Mouse (Mus musculus) liver, embryonic 16.5 days (tissue): ENCODE measurements around the gene Ier5. TPM values are rescaled to one million over a fixed set of nuclear protein-coding genes. Genes with fewer than 3 reads are reported as not detected.
A peak's percentile ranks its signal among the peaks of the same experiment; 100 is the strongest.

ENCODE experiments used
- ATAC-seq: fragments of 200-750 bp; cut with Nextera tagmentation; 2 replicates; pipeline ENCODE4 v1.8.0; 2017; ENCODE audit warnings: low read depth, mild to moderate bottlenecking, moderate number of reproducible peaks, moderate library complexity
- H3K27ac ChIP-seq: fragments of 300-500 bp; sonication (generic); 2 replicates; pipeline ENCODE4 v1.5.1; 2014; ENCODE audit warnings: mild to moderate bottlenecking, low read length
- H3K27me3 ChIP-seq: fragments of 300-500 bp; sonication (generic); 2 replicates; pipeline ENCODE4 v1.6.1; 2014; ENCODE audit warnings: low read depth, low read length, mixed read lengths; ENCODE audit not compliant: control insufficient read depth, insufficient read depth
- H3K36me3 ChIP-seq: fragments of 300-500 bp; sonication (generic); 2 replicates; pipeline ENCODE4 v1.6.1; 2014; ENCODE audit warnings: mild to moderate bottlenecking; ENCODE audit not compliant: control insufficient read depth, insufficient read depth
- H3K4me1 ChIP-seq: fragments of 300-500 bp; sonication (generic); 2 replicates; pipeline ENCODE4 v1.6.1; 2014; ENCODE audit warnings: low read depth, low read length, mixed read lengths; ENCODE audit not compliant: control insufficient read depth
- H3K4me2 ChIP-seq: fragments of 300-500 bp; sonication (generic); 2 replicates; pipeline ENCODE4 v1.6.1; 2014; ENCODE audit warnings: low read depth, low read length, mixed read lengths
- H3K4me3 ChIP-seq: fragments of 300-500 bp; sonication (generic); 2 replicates; pipeline ENCODE4 v1.5.1; 2014; ENCODE audit warnings: low read depth, mild to moderate bottlenecking, low read length
- H3K9ac ChIP-seq: fragments of 300-500 bp; sonication (generic); 2 replicates; pipeline ENCODE4 v1.6.1; 2014; ENCODE audit warnings: low read depth, low read length
- H3K9me3 ChIP-seq: fragments of 300-500 bp; sonication (generic); replicated peaks from 2 replicates; pipeline ENCODE4 v1.6.1; 2016; ENCODE audit warnings: low read length; ENCODE audit not compliant: control insufficient read depth
- WGBS: fragments of 180-500 bp; shearing (Covaris S2); extraction: QIAGEN DNeasy Blood & Tissue Kit; methylation state at CpG from one replicate; pipeline ENCODE4 v1.1.7; 2014; ENCODE audit not compliant: insufficient replicate concordance; 5-methylcytosine and 5-hydroxymethylcytosine counted together
- polyA plus RNA-seq: library from polyadenylated mRNA; unstranded; fragments of >200 nt; fragmentation: Nextera tagmentation; extraction: Ambion mirVana; gene quantifications from 2 replicates; pipeline ENCODE4 v1.2.1, GENCODE M21; 2015

Ier5 gene
- polyA plus RNA-seq, 1 experiment from 2014 or later: 1.6 TPM

- 61% methylated on average over 7 of the region's 7 CpGs for WGBS
- H3K4me2 ChIP-seq: no peak overlapping the region
- no peak overlapping the region for H3K9ac ChIP-seq
- H3K27ac ChIP-seq: no peak overlapping the region
- no peaks in the 10 kb centered on the region for H3K36me3 ChIP-seq
- no peaks in the 10 kb centered on the region for H3K27me3 ChIP-seq
- H3K4me1 ChIP-seq: peaks cover 12% of the 10 kb centered on the region
- peak; percentile 39; the same call in 1 of the 2 replicates for ATAC-seq
- H3K4me3 ChIP-seq: no peak overlapping the region
- no peaks in the 10 kb centered on the region for H3K9me3 ChIP-seq
These were observed 23.6 kb downstream of the Ier5 start for GRCm38 (mm10) chr1:155075856-155076255.

GRCm38 (mm10) chr1:155074856-155075255 lies 24.6 kb downstream of the Ier5 start:
- 54% methylated on average over 7 of the region's 7 CpGs for WGBS
- no peak overlapping the region for H3K9ac ChIP-seq
- ATAC-seq: peak; percentile 74
- H3K9me3 ChIP-seq: no peaks in the 10 kb centered on the region
- no peak overlapping the region for H3K4me2 ChIP-seq
- H3K4me1 ChIP-seq: peaks cover 12% of the 10 kb centered on the region
- no peaks in the 10 kb centered on the region for H3K27me3 ChIP-seq
- no peak overlapping the region for H3K4me3 ChIP-seq
- H3K27ac ChIP-seq: peak overlapping the region; percentile 60
- H3K36me3 ChIP-seq: no peaks in the 10 kb centered on the region

GRCm38 (mm10) chr1:155073905-155074304 lies 25.5 kb downstream of the Ier5 start:
- H3K9ac ChIP-seq: no peak overlapping the region
- no peak overlapping the region for H3K4me3 ChIP-seq
- no peak overlapping the region for H3K27ac ChIP-seq
- H3K9me3 ChIP-seq: no peaks in the 10 kb centered on the region
- peaks cover 12% of the 10 kb centered on the region for H3K4me1 ChIP-seq
- ATAC-seq: no peak
- no peaks in the 10 kb centered on the region for H3K36me3 ChIP-seq
- 64% methylated on average over 6 of the region's 6 CpGs for WGBS
- no peaks in the 10 kb centered on the region for H3K27me3 ChIP-seq
- H3K4me2 ChIP-seq: no peak overlapping the region

- Histone ChIP-seq H3K36me3 (no peaks in the 10 kb centered on the region), H3K27me3 (no peaks in the 10 kb centered on the region), H3K4me1 (peaks cover 12% of the 10 kb centered on the region), H3K9ac (no peak overlapping the region), H3K27ac (no peak overlapping the region), H3K4me3 (no peak overlapping the region), H3K9me3 (no peaks in the 10 kb centered on the region), H3K4me2 (no peak overlapping the region)
- ATAC-seq: no peak
- WGBS: 51% methylated on average over 7 of the region's 7 CpGs
These were observed 26.3 kb downstream of the Ier5 start for GRCm38 (mm10) chr1:155073133-155073532.

- ATAC-seq: no peak
- peaks cover 12% of the 10 kb centered on the region for H3K4me1 ChIP-seq
- WGBS: 48% methylated on average over 7 of the region's 7 CpGs
These were observed 28.1 kb downstream of the Ier5 start for GRCm38 (mm10) chr1:155071287-155071876.

GRCm38 (mm10) chr1:155070561-155071286 lies 28.7 kb downstream of the Ier5 start:
- Histone ChIP-seq H3K36me3 (no peaks in the 10 kb centered on the region), H3K27me3 (no peaks in the 10 kb centered on the region), H3K4me1 (peaks cover 11% of the 10 kb centered on the region), H3K9ac (no peak overlapping the region), H3K27ac (no peak overlapping the region), H3K4me2 (no peak overlapping the region), H3K9me3 (no peaks in the 10 kb centered on the region), H3K4me3 (no peak overlapping the region)
- 41% methylated on average over 5 of the region's 5 CpGs for WGBS
- ATAC-seq: no peak

More at GRCm38 (mm10) chr1:155071287-155071876, 28.1 kb downstream of the Ier5 start:
- Histone ChIP-seq H3K27me3 (no peaks in the 10 kb centered on the region), H3K27ac (no peak overlapping the region), H3K4me2 (no peak overlapping the region), H3K9ac (no peak overlapping the region), H3K36me3 (no peaks in the 10 kb centered on the region), H3K4me3 (no peak overlapping the region), H3K9me3 (no peaks in the 10 kb centered on the region)

- H3K36me3 ChIP-seq: no peaks in the 10 kb centered on the region
- peaks cover 20% of the 10 kb centered on the region for H3K4me1 ChIP-seq
- H3K9me3 ChIP-seq: no peaks in the 10 kb centered on the region
- no peak for ATAC-seq
- WGBS: 62% methylated on average over 7 of the region's 7 CpGs
- H3K4me2 ChIP-seq: no peak overlapping the region
- H3K9ac ChIP-seq: no peak overlapping the region
- H3K27me3 ChIP-seq: no peaks in the 10 kb centered on the region
- H3K27ac ChIP-seq: no peak overlapping the region
- H3K4me3 ChIP-seq: no peak overlapping the region
These were observed 29.7 kb downstream of the Ier5 start for GRCm38 (mm10) chr1:155069696-155070095.

GRCm38 (mm10) chr1:155066196-155066595 lies 33.2 kb downstream of the Ier5 start:
- H3K4me3 ChIP-seq: no peak overlapping the region
- H3K36me3 ChIP-seq: no peaks in the 10 kb centered on the region
- peaks cover 19% of the 10 kb centered on the region for H3K4me1 ChIP-seq
- ATAC-seq: no peak
- no peaks in the 10 kb centered on the region for H3K27me3 ChIP-seq
- no peak overlapping the region for H3K4me2 ChIP-seq
- H3K27ac ChIP-seq: no peak overlapping the region
- no peak overlapping the region for H3K9ac ChIP-seq
- 64% methylated on average over 5 of the region's 5 CpGs for WGBS
- no peaks in the 10 kb centered on the region for H3K9me3 ChIP-seq

GRCm38 (mm10) chr1:155065068-155065701 lies 34.3 kb downstream of the Ier5 start:
- Histone ChIP-seq H3K9me3 (no peaks in the 10 kb centered on the region), H3K4me3 (no peak overlapping the region), H3K9ac (no peak overlapping the region), H3K4me1 (peaks cover 19% of the 10 kb centered on the region), H3K27ac (no peak overlapping the region), H3K27me3 (no peaks in the 10 kb centered on the region), H3K4me2 (no peak overlapping the region), H3K36me3 (no peaks in the 10 kb centered on the region)
- no peak for ATAC-seq
- WGBS: 30% methylated on average over 11 of the region's 11 CpGs
